Mouse (Mus musculus): ENCODE data around the gene Slc17a2.

GRCm38 (mm10) chr13:23765172-23765513 lies 41.6 kb upstream of the Slc17a2 start:
- TF ChIP-seq CTCF (IDR thresholded peaks at IDR 0.05; ENCODE audit: extremely low read depth, insufficient read depth, insufficient read length, insufficient replicate concordance), result no peak
- TF ChIP-seq POLR2A (IDR thresholded peaks at IDR 0.05; ENCODE audit: low read depth, low read length), result no peak
